Mouse (Mus musculus): Measurements from ENCODE around the gene Ppm1d. TPM values are rescaled to one million over a fixed set of nuclear protein-coding genes. Genes with fewer than 3 reads are reported as not detected.

The Ppm1d gene
- 10 to 100 TPM; 14.6 to 20.0 (median 16.4) TPM for total RNA-seq (2022)

DNA sequence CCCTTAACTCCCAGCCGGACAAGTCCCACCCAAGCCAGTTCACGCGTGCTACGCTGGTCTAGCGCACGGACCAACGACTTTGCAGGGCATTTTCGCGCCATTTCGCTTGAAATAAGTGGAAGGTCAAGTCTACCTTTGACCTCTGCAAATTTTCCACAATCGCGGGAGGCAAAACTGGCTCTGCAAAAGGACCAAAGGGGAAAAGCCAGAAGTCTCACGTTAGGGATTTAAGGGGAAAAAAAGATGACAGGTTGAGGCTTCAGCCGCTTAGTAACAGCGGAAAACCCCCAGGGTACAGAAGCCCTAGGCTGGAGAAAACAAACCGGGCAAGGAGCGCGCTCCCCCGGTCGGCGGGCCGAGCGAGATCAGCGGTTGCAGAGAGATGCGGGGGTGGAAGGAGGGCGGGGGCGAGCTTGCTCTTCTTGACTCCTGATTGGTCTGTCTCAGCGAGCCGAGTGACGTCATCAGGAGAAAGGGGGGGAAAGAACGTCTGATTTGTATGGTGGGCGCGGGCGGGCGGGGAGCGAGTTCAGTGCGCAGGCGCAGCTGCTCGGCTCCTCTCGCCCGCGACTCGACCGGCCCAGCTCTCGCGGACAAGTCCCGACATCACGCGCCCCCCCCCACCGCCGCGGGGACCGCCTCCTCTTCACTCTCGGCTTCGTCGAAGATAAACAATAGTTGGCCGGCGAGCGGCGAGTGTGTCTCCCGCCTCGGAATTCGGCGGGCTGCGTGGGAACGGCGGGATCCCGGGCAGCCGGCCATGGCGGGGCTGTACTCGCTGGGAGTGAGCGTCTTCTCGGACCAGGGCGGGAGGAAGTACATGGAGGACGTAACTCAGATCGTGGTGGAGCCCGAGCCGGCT, at the start of gene Ppm1d:
Gene Ppm1d (plus strand): TSS at position 532 of the 862 bp plus-strand sequence.
- peak; percentile 96 for DNase-seq

DNA sequence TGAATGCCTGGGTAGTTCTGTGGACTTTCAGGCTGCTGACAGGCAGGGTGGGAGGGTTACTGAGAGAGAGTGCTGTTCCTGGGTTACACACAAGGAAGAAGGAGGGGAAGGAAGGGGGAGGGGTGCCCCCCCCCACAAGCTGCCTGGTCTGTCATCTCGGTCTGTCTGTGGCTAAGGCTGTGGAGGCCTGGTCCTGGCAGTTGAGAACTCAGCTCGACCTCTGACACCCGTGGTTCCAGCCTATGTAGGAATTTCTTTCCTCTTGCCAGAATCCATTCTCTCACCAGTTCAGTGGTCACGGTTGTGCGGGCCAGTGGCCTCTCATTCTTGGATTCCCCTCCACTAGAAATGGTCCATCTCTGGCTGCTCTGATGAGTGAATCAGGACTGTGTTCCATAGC, 46.4 kb upstream of the Ppm1d start:
- DNase-seq: no peak

- DNase-seq: no peak
Observed at GRCm38 (mm10) chr11:85267393-85267792, 43.7 kb upstream of the Ppm1d start.

DNA sequence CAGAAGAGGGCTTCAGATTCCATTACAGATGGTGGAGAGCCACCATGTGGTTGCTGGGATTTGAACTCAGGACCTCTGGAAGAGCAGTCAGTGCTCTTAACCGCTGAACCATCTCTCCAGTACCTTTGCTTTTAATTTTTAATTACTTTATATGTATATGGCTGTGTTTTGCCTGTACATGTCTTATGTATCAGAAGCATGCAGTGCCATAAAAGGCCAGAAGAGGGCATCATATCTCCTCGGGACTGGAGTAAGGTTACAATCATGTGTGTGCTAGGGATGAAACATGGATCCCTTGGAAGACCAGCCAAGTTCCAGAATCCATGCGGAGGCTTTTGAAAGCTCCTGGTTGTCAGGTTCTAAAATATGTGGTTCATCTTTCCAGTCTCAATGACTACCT, 40.4 kb upstream of the Ppm1d start:
- no peak for DNase-seq

DNA sequence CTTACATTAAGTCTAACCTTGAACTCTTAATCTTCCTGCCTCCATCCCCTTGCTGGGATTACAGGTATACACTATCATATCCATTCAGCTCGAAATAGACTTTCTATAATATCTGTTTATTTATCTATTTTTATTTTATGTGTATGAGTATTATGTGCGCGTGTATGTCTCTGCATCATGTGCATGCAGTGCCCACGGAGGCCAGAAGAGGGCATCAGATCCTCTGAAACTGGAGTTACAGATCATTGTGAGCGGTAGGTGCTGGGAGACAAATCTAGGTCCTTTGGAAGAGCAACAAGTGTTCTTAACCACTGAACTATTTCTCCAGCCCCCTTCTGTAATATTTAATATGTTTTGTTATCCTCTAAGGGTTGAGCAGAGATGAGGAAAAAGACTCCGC, 37.7 kb upstream of the Ppm1d start:
- no peak for DNase-seq

DNA sequence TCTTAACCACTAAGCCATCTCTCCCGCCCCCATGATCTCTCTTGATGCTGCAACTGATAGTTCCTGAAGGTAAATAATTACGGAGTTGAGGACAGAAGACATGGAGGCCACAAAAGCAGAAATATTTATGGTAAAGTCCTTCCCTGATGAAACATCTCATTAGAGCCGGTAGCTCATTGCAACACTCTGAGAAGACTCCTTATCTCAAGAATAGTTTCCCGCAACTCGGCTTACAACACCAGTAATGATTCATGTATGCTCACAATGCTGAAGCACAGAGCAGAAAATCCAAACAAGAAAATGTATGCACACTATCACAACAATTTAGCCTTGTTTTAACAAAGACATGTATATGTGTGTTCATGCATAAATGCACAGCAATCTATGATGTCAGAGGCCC, 35.9 kb upstream of the Ppm1d start:
- DNase-seq: no peak

DNA sequence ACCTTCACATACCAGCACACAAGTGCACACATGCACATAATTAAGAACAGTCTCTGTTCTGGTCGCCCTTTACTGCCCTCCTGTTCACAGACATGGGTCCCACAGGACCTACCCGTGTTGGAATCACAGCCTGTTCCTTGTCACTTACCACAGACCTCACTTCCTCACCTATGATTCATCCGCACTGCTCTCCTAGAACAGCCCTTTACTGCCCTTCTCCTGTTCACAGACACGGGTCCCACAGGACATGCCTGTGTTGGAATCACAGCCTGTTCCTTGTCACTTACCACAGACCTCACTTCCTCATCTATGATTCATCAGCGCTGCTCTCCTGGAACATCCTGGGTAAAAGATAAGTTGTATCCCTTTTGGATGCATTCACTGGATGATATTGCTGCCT, 33.4 kb upstream of the Ppm1d start:
- DNase-seq: no peak

DNA sequence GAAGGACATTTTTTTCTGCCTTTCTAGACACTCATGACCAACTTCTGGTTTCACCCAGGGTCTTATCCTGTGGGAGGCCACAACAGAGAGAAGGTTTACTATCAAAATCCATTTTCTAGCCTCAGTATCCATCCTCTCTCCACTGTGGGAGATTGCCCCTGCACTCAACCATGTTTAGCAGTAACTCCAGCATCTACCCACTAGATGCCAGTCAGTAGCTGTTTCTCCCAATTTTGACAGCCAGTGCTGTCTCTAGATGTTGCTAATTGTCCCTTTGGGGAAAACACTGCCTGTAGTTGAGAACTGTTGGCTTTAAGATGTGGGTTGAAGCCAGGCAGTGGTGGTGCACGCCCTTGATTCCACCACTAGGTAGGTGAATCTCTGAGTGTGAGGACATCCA, 32.9 kb upstream of the Ppm1d start:
- DNase-seq: no peak

GRCm38 (mm10) chr11:85281219-85281878, 29.7 kb upstream of the Ppm1d start:
- DNase-seq: no peak

- DNase-seq: no peak
Observed at GRCm38 (mm10) chr11:85297953-85298352, 13.1 kb upstream of the Ppm1d start.

- DNase-seq: no peak
Observed at GRCm38 (mm10) chr11:85299880-85300279, 11.2 kb upstream of the Ppm1d start.

DNA sequence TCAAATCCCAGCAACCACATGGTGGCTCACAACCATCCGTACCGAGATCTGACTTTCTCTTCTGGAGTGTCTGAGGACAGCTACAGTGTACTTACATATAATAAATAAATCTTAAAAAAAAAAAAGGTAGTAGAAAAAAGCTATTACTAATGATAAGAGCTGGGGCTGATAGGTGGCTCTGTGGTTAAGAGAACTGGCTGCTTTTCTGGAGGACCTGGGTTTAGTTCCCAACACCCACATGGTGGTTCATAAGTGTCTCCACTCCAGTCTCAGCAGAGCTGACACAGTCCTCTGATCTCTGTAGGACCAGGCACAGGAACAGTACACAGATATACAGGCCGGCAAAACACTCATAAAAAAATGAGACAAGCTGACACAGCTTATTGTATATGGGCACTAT, 9.9 kb upstream of the Ppm1d start:
- DNase-seq: no peak

DNA sequence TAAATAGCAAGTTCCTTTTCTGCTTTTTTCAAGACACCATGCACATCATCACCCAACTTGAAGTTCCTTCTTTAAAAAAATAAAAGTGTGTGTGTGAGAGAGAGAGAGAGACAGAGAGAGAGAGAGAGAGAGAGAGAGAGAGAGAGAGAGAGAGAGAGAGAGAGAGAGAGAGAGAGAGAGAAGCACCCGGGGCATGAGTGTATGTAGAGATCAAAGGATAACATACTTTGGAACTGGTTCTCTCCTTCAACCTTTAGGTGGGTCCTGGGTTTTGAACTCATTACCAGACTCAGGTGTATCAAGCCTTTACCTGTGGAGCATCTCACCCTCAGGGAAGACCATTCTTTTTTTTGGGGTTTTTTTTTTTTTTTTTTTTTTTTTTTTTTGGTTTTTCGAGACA, 9.2 kb upstream of the Ppm1d start:
- no peak for DNase-seq

- no peak for DNase-seq
Observed at GRCm38 (mm10) chr11:85306577-85307260, 4.3 kb upstream of the Ppm1d start.

- DNase-seq: no peak
Observed at GRCm38 (mm10) chr11:85308799-85309198, 2.2 kb upstream of the Ppm1d start.

GRCm38 (mm10) chr11:85310407-85310712, 684 bp upstream of the Ppm1d start:
- no peak for DNase-seq

GRCm38 (mm10) chr11:85311645-85312490, 824 bp downstream of the Ppm1d start:
- DNase-seq: peak; percentile 32

- DNase-seq: peak; percentile 20
Observed at GRCm38 (mm10) chr11:85312818-85313217, 1.8 kb downstream of the Ppm1d start.

GRCm38 (mm10) chr11:85313361-85313760, 2.3 kb downstream of the Ppm1d start:
- DNase-seq: no peak

DNA sequence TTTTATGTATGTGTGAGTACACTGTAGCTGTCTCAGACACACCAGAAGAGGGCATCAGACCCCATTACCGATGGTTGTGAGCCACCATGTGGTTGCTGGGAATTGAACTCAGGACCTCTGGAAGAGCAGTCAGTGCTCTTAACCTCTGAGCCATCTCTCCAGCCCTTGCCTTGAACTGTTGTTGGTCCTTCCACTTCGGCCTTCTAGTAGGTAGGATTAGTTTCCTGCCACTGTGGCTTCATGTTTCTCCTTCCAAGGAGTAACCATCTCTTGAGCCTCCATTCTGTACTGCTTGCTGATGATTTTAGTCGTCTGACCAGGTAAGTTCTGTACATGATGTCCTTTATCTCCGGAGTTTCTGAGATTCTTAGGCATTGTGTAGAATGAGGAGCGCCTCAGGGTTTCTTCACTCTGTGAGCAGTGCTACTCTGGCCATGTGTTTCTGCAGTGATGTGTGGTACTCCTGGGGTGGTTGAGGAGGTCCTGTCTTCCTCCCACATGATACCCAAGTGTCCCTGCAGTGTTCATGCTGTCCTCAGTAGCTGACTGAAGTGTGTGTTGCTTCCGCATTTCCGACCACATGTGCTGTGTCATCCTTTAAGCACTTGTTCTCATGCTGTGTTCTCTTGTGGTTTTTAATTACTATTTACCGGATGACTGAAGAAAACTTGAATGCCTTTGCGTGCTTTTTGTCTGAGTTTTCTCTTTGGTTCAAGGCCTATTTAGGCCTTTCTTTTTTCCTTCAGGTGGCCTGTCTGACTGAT, 12.7 kb downstream of the Ppm1d start:
- DNase-seq: no peak

GRCm38 (mm10) chr11:85328717-85329116, 17.7 kb downstream of the Ppm1d start:
- no peak for DNase-seq
